Mouse (Mus musculus): ENCODE measurements around the gene Prrg2.

The Prrg2 gene

GRCm38 (mm10) chr7:45090251-45090977 lies 27.9 kb upstream of the Prrg2 start:
- DNase-seq (ENCODE audit: low read depth) = no peak

- no peak for DNase-seq (ENCODE audit: low read depth)
Observed at GRCm38 (mm10) chr7:45088597-45088996, 26.1 kb upstream of the Prrg2 start.

GRCm38 (mm10) chr7:45086084-45086483 lies 23.6 kb upstream of the Prrg2 start:
- DNase-seq (ENCODE audit: low read depth) = no peak

GRCm38 (mm10) chr7:45083300-45083890 lies 20.9 kb upstream of the Prrg2 start:
- no peak for DNase-seq (ENCODE audit: low read depth)

GRCm38 (mm10) chr7:45082401-45083299 lies 20.2 kb upstream of the Prrg2 start:
- DNase-seq (ENCODE audit: low read depth) = peak; percentile 76

GRCm38 (mm10) chr7:45081016-45081415 lies 18.5 kb upstream of the Prrg2 start:
- no peak for DNase-seq (ENCODE audit: low read depth)

GRCm38 (mm10) chr7:45079856-45080255 lies 17.4 kb upstream of the Prrg2 start:
- DNase-seq (ENCODE audit: low read depth) = peak; percentile 95

- peak; percentile 87 for DNase-seq (ENCODE audit: low read depth)
Observed at GRCm38 (mm10) chr7:45078513-45078912, 16.0 kb upstream of the Prrg2 start.

GRCm38 (mm10) chr7:45077829-45078228 lies 15.4 kb upstream of the Prrg2 start:
- DNase-seq (ENCODE audit: low read depth) = no peak

GRCm38 (mm10) chr7:45077322-45077721 lies 14.8 kb upstream of the Prrg2 start:
- no peak for DNase-seq (ENCODE audit: low read depth)

GRCm38 (mm10) chr7:45076501-45076900 lies 14.0 kb upstream of the Prrg2 start:
- no peak for DNase-seq (ENCODE audit: low read depth)

- no peak for DNase-seq (ENCODE audit: low read depth)
Observed at GRCm38 (mm10) chr7:45075405-45075804, 12.9 kb upstream of the Prrg2 start.

- DNase-seq (ENCODE audit: low read depth) = no peak
Observed at GRCm38 (mm10) chr7:45073949-45074348, 11.5 kb upstream of the Prrg2 start.

- no peak for DNase-seq (ENCODE audit: low read depth)
Observed at GRCm38 (mm10) chr7:45073171-45073707, 10.8 kb upstream of the Prrg2 start.

GRCm38 (mm10) chr7:45072230-45072629 lies 9.8 kb upstream of the Prrg2 start:
- no peak for DNase-seq (ENCODE audit: low read depth)

GRCm38 (mm10) chr7:45069671-45070070 lies 7.2 kb upstream of the Prrg2 start:
- DNase-seq (ENCODE audit: low read depth) = no peak

GRCm38 (mm10) chr7:45068000-45068318 lies 5.5 kb upstream of the Prrg2 start:
- DNase-seq (ENCODE audit: low read depth) = peak; percentile 80

GRCm38 (mm10) chr7:45067190-45067999 lies 4.9 kb upstream of the Prrg2 start:
- DNase-seq (ENCODE audit: low read depth) = no peak

- no peak for DNase-seq (ENCODE audit: low read depth)
Observed at GRCm38 (mm10) chr7:45061532-45062075, 873 bp downstream of the Prrg2 start.

- DNase-seq (ENCODE audit: low read depth) = no peak
Observed at GRCm38 (mm10) chr7:45060632-45061122, 1.8 kb downstream of the Prrg2 start.
